Mouse (Mus musculus) cortical plate, adult 2 months (tissue): Measurements from ENCODE around the gene Glt28d2. TPM values are rescaled to one million over a fixed set of nuclear protein-coding genes. Genes with fewer than 3 reads are reported as not detected.

Experiments
- H3K27ac ChIP-seq: fragments of 200-500 bp; 2 replicates; pipeline ENCODE4 v1.5.1; 2012; ENCODE audit warnings: low read length, control low read depth, inconsistent platforms; ENCODE audit not compliant: insufficient read depth
- H3K4me1 ChIP-seq: fragments of 200-500 bp; 2 replicates; pipeline ENCODE4 v1.6.1; 2011; ENCODE audit warnings: low read length; ENCODE audit not compliant: control insufficient read depth, insufficient read depth
- H3K4me3 ChIP-seq: fragments of 200-500 bp; 2 replicates; pipeline ENCODE4 v1.5.1; 2011; ENCODE audit warnings: mild to moderate bottlenecking, low read length, control low read depth; ENCODE audit not compliant: insufficient read depth
- CTCF ChIP-seq: fragments of 200-500 bp; IDR thresholded peaks from 2 replicates; pipeline ENCODE4 v1.5.1; 2011; ENCODE audit warnings: mild to moderate bottlenecking, control low read depth, low read length; ENCODE audit not compliant: insufficient read depth; ENCODE audit errors: extremely low read depth
- POLR2A ChIP-seq: fragments of 200-500 bp; IDR thresholded peaks from 2 replicates; pipeline ENCODE4 v1.6.1; 2011; ENCODE audit warnings: mild to moderate bottlenecking, low read length, control low read depth; ENCODE audit not compliant: insufficient read depth; ENCODE audit errors: extremely low read depth
- polyA plus RNA-seq: library from polyadenylated mRNA; depleted of rRNA; stranded (reverse); fragments of >200 nt; gene quantifications from 2 replicates; pipeline ENCODE4 v1.2.3, GENCODE M21; 2012

Gene Glt28d2
- polyA plus RNA-seq, 1 experiment = 0.29 TPM

GRCm38 (mm10) chr3:85917600-85917999, 30.3 kb upstream of the Glt28d2 start:
- no peak for TF ChIP-seq POLR2A
- TF ChIP-seq CTCF = peak; percentile 61
- Histone ChIP-seq H3K4me1 (no peaks in the 10 kb centered on the region), H3K27ac (no peak overlapping the region), H3K4me3 (no peak overlapping the region)

DNA sequence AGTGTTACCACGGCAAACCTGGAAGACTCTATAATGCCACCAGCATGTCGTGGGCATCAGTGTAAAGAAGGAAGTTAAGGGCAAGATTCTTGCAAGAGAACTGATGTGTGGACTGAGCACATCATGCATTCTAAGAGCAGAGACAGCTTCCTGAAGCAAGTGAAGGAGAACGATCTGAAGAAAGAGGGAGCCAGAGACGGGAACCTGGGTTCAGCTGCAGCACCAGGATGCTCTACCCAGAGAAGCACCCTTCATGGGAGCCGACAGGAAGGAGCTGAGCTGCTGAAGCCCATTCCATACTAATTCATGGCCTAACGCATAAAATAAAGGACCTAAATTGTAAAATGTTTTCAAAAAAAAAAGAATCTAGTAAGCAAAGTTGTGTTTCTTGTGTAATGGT, 27.5 kb upstream of the Glt28d2 start:
- no peak for TF ChIP-seq POLR2A
- no peak for TF ChIP-seq CTCF
- H3K4me1 ChIP-seq = no peaks in the 10 kb centered on the region
- no peak overlapping the region for H3K27ac ChIP-seq
- no peak overlapping the region for H3K4me3 ChIP-seq

DNA sequence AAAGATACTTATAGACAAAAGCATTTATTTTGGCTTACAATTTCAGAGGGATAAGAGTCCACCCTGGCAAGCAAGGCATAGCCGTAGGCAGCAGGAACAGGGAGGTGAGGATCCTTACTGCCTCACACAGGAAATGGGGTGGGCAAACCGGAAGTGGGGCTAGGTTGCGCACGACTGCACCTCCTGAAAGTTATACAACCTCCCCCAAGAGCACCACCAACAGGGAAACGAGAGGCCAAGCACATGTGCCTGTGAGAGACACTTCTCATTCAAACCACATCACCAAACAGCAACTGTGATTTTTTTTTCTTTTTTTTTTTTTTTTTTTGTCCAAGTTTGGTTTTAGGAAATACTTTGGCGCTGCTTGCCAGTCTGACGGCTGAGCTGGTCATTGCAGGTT, 19.8 kb upstream of the Glt28d2 start:
- no peak overlapping the region for H3K4me3 ChIP-seq
- TF ChIP-seq POLR2A = no peak
- no peak for TF ChIP-seq CTCF
- H3K4me1 ChIP-seq = no peaks in the 10 kb centered on the region
- no peak overlapping the region for H3K27ac ChIP-seq

- Histone ChIP-seq H3K4me1 (no peaks in the 10 kb centered on the region), H3K27ac (no peak overlapping the region), H3K4me3 (no peak overlapping the region)
- TF ChIP-seq POLR2A = no peak
- TF ChIP-seq CTCF = no peak
Measured at GRCm38 (mm10) chr3:85904371-85904770, 17.1 kb upstream of the Glt28d2 start.

DNA sequence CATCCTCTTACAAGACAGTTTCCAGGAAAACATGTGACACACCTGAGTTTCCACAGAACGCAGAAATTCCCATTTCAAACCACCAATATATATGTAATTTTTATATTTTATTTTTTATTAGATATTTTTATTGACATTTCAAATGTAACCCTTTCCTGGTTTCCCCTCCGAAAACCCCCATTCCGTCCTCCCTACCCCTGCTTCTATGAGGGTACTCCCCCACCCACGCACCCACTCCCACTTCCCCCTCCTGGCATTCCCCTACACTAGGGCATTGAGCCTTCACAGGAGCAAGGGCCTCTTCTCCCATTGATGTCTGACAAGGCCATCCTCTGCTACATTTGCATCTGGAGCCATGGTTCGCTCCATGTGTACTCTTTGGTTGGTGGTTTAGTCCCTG, 7.7 kb upstream of the Glt28d2 start:
- TF ChIP-seq CTCF (no peak), POLR2A (no peak)
- Histone ChIP-seq H3K4me1 (no peaks in the 10 kb centered on the region), H3K4me3 (no peak overlapping the region), H3K27ac (no peak overlapping the region)

- H3K27ac ChIP-seq = no peak overlapping the region
- no peaks in the 10 kb centered on the region for H3K4me1 ChIP-seq
- H3K4me3 ChIP-seq = no peak overlapping the region
- TF ChIP-seq POLR2A (no peak), CTCF (no peak)
Measured at GRCm38 (mm10) chr3:85891571-85891970, 4.3 kb upstream of the Glt28d2 start.

GRCm38 (mm10) chr3:85888221-85888671, 930 bp upstream of the Glt28d2 start:
- H3K27ac ChIP-seq = no peak overlapping the region
- no peaks in the 10 kb centered on the region for H3K4me1 ChIP-seq
- H3K4me3 ChIP-seq = peak overlapping the region; percentile 36; the same call in 1 of the 2 replicates
- no peak for TF ChIP-seq CTCF
- no peak for TF ChIP-seq POLR2A

GRCm38 (mm10) chr3:85886636-85887238, 579 bp downstream of the Glt28d2 start:
- peak overlapping the region; percentile 36 for H3K4me3 ChIP-seq
- no peak overlapping the region for H3K27ac ChIP-seq
- TF ChIP-seq CTCF (no peak), POLR2A (no peak)
- H3K4me1 ChIP-seq = no peaks in the 10 kb centered on the region

DNA sequence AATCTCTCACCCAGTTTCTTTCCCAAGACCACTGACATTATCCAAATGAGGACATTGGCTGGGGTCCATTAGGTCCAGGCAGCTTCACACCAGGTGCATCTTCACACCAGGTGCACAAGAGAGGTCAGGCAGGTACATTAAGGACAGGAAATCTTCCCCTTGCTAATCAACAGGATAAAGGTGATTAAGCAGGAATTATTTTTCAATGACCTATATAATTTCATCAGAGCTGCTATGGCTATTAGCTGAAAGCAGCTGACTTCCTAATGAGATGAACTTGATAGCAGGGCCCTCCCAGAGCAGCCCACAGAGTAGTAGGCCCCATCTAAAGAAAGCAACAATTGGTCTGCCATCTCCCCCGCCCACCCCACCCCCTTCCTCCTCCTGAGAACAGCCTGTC, 1.4 kb downstream of the Glt28d2 start:
- no peak overlapping the region for H3K27ac ChIP-seq
- no peaks in the 10 kb centered on the region for H3K4me1 ChIP-seq
- TF ChIP-seq POLR2A = no peak
- no peak for TF ChIP-seq CTCF
- no peak overlapping the region; the same call in 1 of the 2 replicates for H3K4me3 ChIP-seq

- no peak for TF ChIP-seq POLR2A
- no peak for TF ChIP-seq CTCF
- Histone ChIP-seq H3K27ac (no peak overlapping the region), H3K4me3 (no peak overlapping the region), H3K4me1 (no peaks in the 10 kb centered on the region)
Measured at GRCm38 (mm10) chr3:85880687-85881086, 6.6 kb downstream of the Glt28d2 start.

DNA sequence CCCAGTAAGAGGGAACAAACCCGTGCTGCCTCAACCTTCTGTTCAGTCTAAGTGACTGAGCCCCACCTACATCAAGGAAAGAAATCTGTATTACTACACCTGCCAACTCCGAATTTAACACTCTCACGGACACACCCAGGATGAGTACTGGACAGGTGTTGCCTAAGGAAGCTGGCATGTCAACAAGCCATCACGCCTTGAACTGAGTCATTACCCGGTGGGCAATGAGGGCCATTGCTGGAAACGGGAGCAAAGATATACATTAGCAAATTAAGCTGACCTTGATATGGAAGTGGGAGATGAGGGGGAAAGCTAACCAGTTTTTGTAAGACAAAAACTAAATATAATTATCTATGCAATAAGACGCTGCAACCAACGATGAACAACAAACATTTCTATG, 7.2 kb downstream of the Glt28d2 start:
- no peaks in the 10 kb centered on the region for H3K4me1 ChIP-seq
- H3K27ac ChIP-seq = no peak overlapping the region
- TF ChIP-seq POLR2A (no peak), CTCF (no peak)
- H3K4me3 ChIP-seq = no peak overlapping the region
